Mouse (Mus musculus): Measurements from ENCODE around the gene Trpm5.
A peak's percentile ranks its signal among the peaks of the same experiment; 100 is the strongest.

Gene Trpm5

GRCm38 (mm10) chr7:143094592-143095553 is at the start of gene Trpm5:
Gene Trpm5 (minus strand): TSS chr7:143094642.
- peak; percentile 57 for DNase-seq (ENCODE audit: low read depth, low spot score)

GRCm38 (mm10) chr7:143142680-143143079 is 48.2 kb upstream of the Trpm5 start:
- DNase-seq (ENCODE audit: low read depth, low spot score) = no peak

GRCm38 (mm10) chr7:143139932-143140331 is 45.5 kb upstream of the Trpm5 start:
- DNase-seq (ENCODE audit: low read depth, low spot score) = no peak

GRCm38 (mm10) chr7:143138789-143139188 is 44.3 kb upstream of the Trpm5 start:
- peak; percentile 63 for DNase-seq (ENCODE audit: low read depth, low spot score)

GRCm38 (mm10) chr7:143136561-143136960 is 42.1 kb upstream of the Trpm5 start:
- DNase-seq (ENCODE audit: low read depth, low spot score) = no peak

- DNase-seq (ENCODE audit: low read depth, low spot score) = no peak
These were observed 41.7 kb upstream of the Trpm5 start for GRCm38 (mm10) chr7:143136125-143136524.

- DNase-seq (ENCODE audit: low read depth, low spot score) = no peak
These were observed 38.4 kb upstream of the Trpm5 start for GRCm38 (mm10) chr7:143132815-143133214.

GRCm38 (mm10) chr7:143124902-143125301 is 30.5 kb upstream of the Trpm5 start:
- peak; percentile 55 for DNase-seq (ENCODE audit: low read depth, low spot score)

GRCm38 (mm10) chr7:143123876-143124669 is 29.6 kb upstream of the Trpm5 start:
- peak; percentile 97 for DNase-seq (ENCODE audit: low read depth, low spot score)

GRCm38 (mm10) chr7:143122191-143122590 is 27.7 kb upstream of the Trpm5 start:
- peak; percentile 37 for DNase-seq (ENCODE audit: low read depth, low spot score)

GRCm38 (mm10) chr7:143119826-143120225 is 25.4 kb upstream of the Trpm5 start:
- peak; percentile 97 for DNase-seq (ENCODE audit: low read depth, low spot score)

GRCm38 (mm10) chr7:143119407-143119806 is 25.0 kb upstream of the Trpm5 start:
- peak; percentile 95 for DNase-seq (ENCODE audit: low read depth, low spot score)

GRCm38 (mm10) chr7:143116521-143116920 is 22.1 kb upstream of the Trpm5 start:
- DNase-seq (ENCODE audit: low read depth, low spot score) = peak; percentile 73

- peak; percentile 62 for DNase-seq (ENCODE audit: low read depth, low spot score)
These were observed 20.3 kb upstream of the Trpm5 start for GRCm38 (mm10) chr7:143114773-143115172.

GRCm38 (mm10) chr7:143112395-143112794 is 18.0 kb upstream of the Trpm5 start:
- no peak for DNase-seq (ENCODE audit: low read depth, low spot score)

- no peak for DNase-seq (ENCODE audit: low read depth, low spot score)
These were observed 17.3 kb upstream of the Trpm5 start for GRCm38 (mm10) chr7:143111719-143112118.

GRCm38 (mm10) chr7:143110803-143111202 is 16.4 kb upstream of the Trpm5 start:
- no peak for DNase-seq (ENCODE audit: low read depth, low spot score)

GRCm38 (mm10) chr7:143109696-143110095 is 15.3 kb upstream of the Trpm5 start:
- no peak for DNase-seq (ENCODE audit: low read depth, low spot score)

GRCm38 (mm10) chr7:143108996-143109660 is 14.7 kb upstream of the Trpm5 start:
- DNase-seq (ENCODE audit: low read depth, low spot score) = no peak

GRCm38 (mm10) chr7:143108200-143108599 is 13.8 kb upstream of the Trpm5 start:
- no peak for DNase-seq (ENCODE audit: low read depth, low spot score)

GRCm38 (mm10) chr7:143106672-143107465 is 12.4 kb upstream of the Trpm5 start:
- DNase-seq (ENCODE audit: low read depth, low spot score) = peak; percentile 50

All from R1 (cell line).